8 mouse cellular contexts compared by ENCODE assay signal in genomic region chr13:104227478-104227877, GRCm38 (mm10). TPM values are rescaled to one million over a fixed set of nuclear protein-coding genes. Genes with fewer than 3 reads are reported as not detected.
A peak's percentile ranks its signal among the peaks of the same experiment; 100 is the strongest.
DNase-seq lines count a peak whose midpoint lies in the region; ATAC-seq lines count a peak whose summit lies in the region.

No protein-coding gene starts in this region.

- no peak overlapping the region for H3K27ac ChIP-seq in kidney, embryonic 16.5 days (ENCODE audit: low read length)
- H3K27ac ChIP-seq in intestine, embryonic 15.5 days = no peak overlapping the region
- H3K27ac ChIP-seq in neural tube, embryonic 12.5 days = no peak overlapping the region

- 51% methylated on average over 3 of the region's 3 CpGs for WGBS in kidney, embryonic 16.5 days
- 56% methylated on average over 3 of the region's 3 CpGs for WGBS in intestine, embryonic 15.5 days
- 79% methylated on average over 3 of the region's 3 CpGs for WGBS in neural tube, embryonic 12.5 days

- H3K4me3 ChIP-seq in kidney, embryonic 16.5 days (ENCODE audit: low read length) = peak overlapping the region; percentile 73
- peak overlapping the region; percentile 74 for H3K4me3 ChIP-seq in intestine, embryonic 15.5 days (replicated peaks)
- peak overlapping the region; percentile 72; the same call in 1 of the 2 replicates for H3K4me3 ChIP-seq in neural tube, embryonic 12.5 days

- DNase-seq in kidney, postnatal 10 days = no peak
- peak; percentile 16 for DNase-seq in c-Kit-positive CD71-positive TER-119-negative erythroid progenitor cells, embryonic 14.5 days (ENCODE audit: low read depth)
- no peak for DNase-seq in gastrocnemius, adult 8-10 months (ENCODE audit: low spot score in 2 of 2)
- DNase-seq in retina, embryonic 14.5 days (ENCODE audit: low spot score) = no peak
- DNase-seq in T-cell, adult 2 months (ENCODE audit: low spot score) = no peak

- H3K9me3 ChIP-seq in kidney, embryonic 16.5 days (ENCODE audit: low read length) = no peaks in the 10 kb centered on the region
- no peaks in the 10 kb centered on the region for H3K9me3 ChIP-seq in intestine, embryonic 15.5 days
- no peaks in the 10 kb centered on the region for H3K9me3 ChIP-seq in neural tube, embryonic 12.5 days

- peak overlapping the region; percentile 78 for H3K4me2 ChIP-seq in kidney, embryonic 16.5 days (replicated peaks; ENCODE audit: low read depth, low read length)
- peak overlapping the region; percentile 52 for H3K4me2 ChIP-seq in intestine, embryonic 15.5 days (replicated peaks)
- H3K4me2 ChIP-seq in neural tube, embryonic 12.5 days (replicated peaks) = peak overlapping the region; percentile 72

- H3K27me3 ChIP-seq in kidney, embryonic 16.5 days (ENCODE audit: insufficient read depth, low read length) = no peaks in the 10 kb centered on the region
- no peaks in the 10 kb centered on the region for H3K27me3 ChIP-seq in intestine, embryonic 15.5 days (replicated peaks)
- no peaks in the 10 kb centered on the region for H3K27me3 ChIP-seq in neural tube, embryonic 12.5 days (replicated peaks)

- peaks cover 17% of the 10 kb centered on the region for H3K4me1 ChIP-seq in kidney, embryonic 16.5 days (ENCODE audit: insufficient read depth, low read length)
- 0 out of 2 replicates have a peak, but pooled peaks cover 3% of the 10 kb centered on the region for H3K4me1 ChIP-seq in intestine, embryonic 15.5 days (replicated peaks)
- H3K4me1 ChIP-seq in neural tube, embryonic 12.5 days = peaks cover 5% of the 10 kb centered on the region

- H3K9ac ChIP-seq in kidney, embryonic 16.5 days (replicated peaks; ENCODE audit: low read length) = peak overlapping the region; percentile 62
- peak overlapping the region; percentile 6 for H3K9ac ChIP-seq in intestine, embryonic 15.5 days
- H3K9ac ChIP-seq in neural tube, embryonic 12.5 days = peak overlapping the region; percentile 9; the same call in 1 of the 2 replicates

- 0 out of 2 replicates have a peak, but pooled peaks cover 3% of the 10 kb centered on the region for H3K36me3 ChIP-seq in kidney, embryonic 16.5 days (ENCODE audit: insufficient read depth, low read length)
- H3K36me3 ChIP-seq in intestine, embryonic 15.5 days = peaks cover 2% of the 10 kb centered on the region; the same call in 1 of the 2 replicates
- no peaks in the 10 kb centered on the region for H3K36me3 ChIP-seq in neural tube, embryonic 12.5 days

- no peak for ATAC-seq in kidney, embryonic 16.5 days (ENCODE audit: low FRiP score, low TSS enrichment)
- ATAC-seq in intestine, embryonic 15.5 days = no peak
- ATAC-seq in neural tube, embryonic 12.5 days (ENCODE audit: low FRiP score, low read depth) = no peak

RNA-seq across cellular contexts. Expression of gene Cenpk, which starts 0.9 kb away (rescaled TPM):
- 58.6 and 62.4 TPM in 2 replicates for polyA plus RNA-seq in kidney, embryonic 16.5 days (2015; fragmentation: Nextera tagmentation; extraction: Ambion mirVana)
- 48.7 and 59.0 TPM in 2 replicates for polyA plus RNA-seq in intestine, embryonic 15.5 days (2015; fragmentation: Nextera tagmentation; extraction: Ambion mirVana)
- 39.1 and 41.5 TPM in 2 replicates for polyA plus RNA-seq in neural tube, embryonic 12.5 days (2016; fragmentation: Nextera tagmentation; extraction: Ambion mirVana)
- under 1 TPM in 3 of 4 experiments, not detected in 1; 0.19 to 0.43 (median 0.34) TPM for total RNA-seq in gastrocnemius, adult 8-10 months (2022)

RNA-seq across cellular contexts. Expression of gene Ppwd1, which starts 1.2 kb away (rescaled TPM):
- 16.7 and 17.9 TPM in 2 replicates for polyA plus RNA-seq in kidney, embryonic 16.5 days (2015; fragmentation: Nextera tagmentation; extraction: Ambion mirVana)
- 12.9 and 14.8 TPM in 2 replicates for polyA plus RNA-seq in intestine, embryonic 15.5 days (2015; fragmentation: Nextera tagmentation; extraction: Ambion mirVana)
- polyA plus RNA-seq in neural tube, embryonic 12.5 days (2016; fragmentation: Nextera tagmentation; extraction: Ambion mirVana) = 11.7 and 12.3 TPM in 2 replicates
- 1 to 10 TPM; 6.3 to 7.5 (median 7.0) TPM for total RNA-seq in gastrocnemius, adult 8-10 months (2022)

RNA-seq across cellular contexts. Expression of gene Trim23, which starts 48.9 kb away (rescaled TPM):
- polyA plus RNA-seq in kidney, embryonic 16.5 days (2015; fragmentation: Nextera tagmentation; extraction: Ambion mirVana) = 19.7 and 21.2 TPM in 2 replicates
- 10.9 and 13.2 TPM in 2 replicates for polyA plus RNA-seq in intestine, embryonic 15.5 days (2015; fragmentation: Nextera tagmentation; extraction: Ambion mirVana)
- 25.2 and 28.4 TPM in 2 replicates for polyA plus RNA-seq in neural tube, embryonic 12.5 days (2016; fragmentation: Nextera tagmentation; extraction: Ambion mirVana)
- total RNA-seq in gastrocnemius, adult 8-10 months (2022) = 10 to 100 TPM; 27.1 to 29.6 (median 28.0) TPM

RNA-seq across cellular contexts. Expression of gene Trappc13, which starts 49.2 kb away (rescaled TPM):
- 60.5 and 62.7 TPM in 2 replicates for polyA plus RNA-seq in kidney, embryonic 16.5 days (2015; fragmentation: Nextera tagmentation; extraction: Ambion mirVana)
- 56.2 and 61.4 TPM in 2 replicates for polyA plus RNA-seq in intestine, embryonic 15.5 days (2015; fragmentation: Nextera tagmentation; extraction: Ambion mirVana)
- polyA plus RNA-seq in neural tube, embryonic 12.5 days (2016; fragmentation: Nextera tagmentation; extraction: Ambion mirVana) = 77.3 and 78.1 TPM in 2 replicates
- total RNA-seq in gastrocnemius, adult 8-10 months (2022) = 10 to 100 TPM; 32.3 to 36.0 (median 34.4) TPM

Comparison
In these comparisons a context has a peak if more than half of its experiments do, and no peak if none do; other contexts are left out.
1. H3K9ac ChIP-seq: peak in every context shown above with its lines; median percentile 62 in kidney, embryonic 16.5 days; 9 in neural tube, embryonic 12.5 days; 6 in intestine, embryonic 15.5 days.